Mouse (Mus musculus) megakaryocyte, embryonic 14.5 days (primary cell): ENCODE measurements around the gene Rora.

Experiments
- FLI1 ChIP-seq: IDR thresholded peaks from 2 replicates; pipeline ENCODE4 v1.6.1; 2012; ENCODE audit warnings: low read length, inconsistent platforms, mixed read lengths
- GATA1 ChIP-seq: IDR thresholded peaks from 3 replicates; pipeline ENCODE4 v1.6.1; 2012; ENCODE audit warnings: mixed read lengths, low read length, inconsistent platforms, borderline replicate concordance

- no peak for TF ChIP-seq GATA1
- TF ChIP-seq FLI1, result no peak
Measured at GRCm38 (mm10) chr9:69303962-69304361, 650.4 kb downstream of the Rora start.
